ENCODE assay signal across 27 mouse cellular contexts in genomic region chr1:50948575-50948974, GRCm38 (mm10). TPM values are rescaled to one million over a fixed set of nuclear protein-coding genes. Genes with fewer than 3 reads are reported as not detected.
DNase-seq lines count a peak whose midpoint lies in the region; ATAC-seq and TF ChIP-seq lines count a peak whose summit lies in the region.
"Had no signal": no experiment of that assay in that cellular context is flagged by ENCODE, and none has a peak within 500 bp of the region (broad histone marks: within the 10 kb centered on the region; RNA-seq: fewer than 3 reads in every experiment).

No protein-coding gene starts in this region.

- no peaks in the 10 kb centered on the region for H3K36me3 ChIP-seq in heart, adult 2 months (ENCODE audit: control insufficient read depth, insufficient read depth, low read length)
- H3K36me3 ChIP-seq: embryonic facial prominence, embryonic 12.5 days; embryonic facial prominence, embryonic 15.5 days; forebrain, embryonic 10.5 days; forebrain, embryonic 12.5 days had no signal

- TF ChIP-seq POLR2A in heart, adult 2 months (IDR thresholded peaks at IDR 0.05; ENCODE audit: insufficient read depth, low read depth, low read length), result no peak

- H3K79me2 ChIP-seq in heart, adult 2 months (replicated peaks; ENCODE audit: control insufficient read depth, insufficient read depth, low read length), result no peaks in the 10 kb centered on the region

- ATAC-seq in frontal cortex, adult (ENCODE audit: low TSS enrichment), result peak; percentile 69
- ATAC-seq: forebrain, embryonic 14.5 days; forebrain, embryonic 16.5 days; Patski had no signal

- no peaks in the 10 kb centered on the region for H3K4me1 ChIP-seq in heart, adult 2 months (ENCODE audit: control insufficient read depth, insufficient read depth, low read length)
- H3K4me1 ChIP-seq: embryonic facial prominence, embryonic 12.5 days; embryonic facial prominence, embryonic 15.5 days; forebrain, embryonic 10.5 days; forebrain, embryonic 12.5 days had no signal

- 67% methylated on average over 1 of the region's 1 CpGs for WGBS in heart, adult 2 months

- H3K9ac ChIP-seq in heart, adult 2 months (ENCODE audit: low read depth, low read length), result no peak overlapping the region
- H3K9ac ChIP-seq: embryonic facial prominence, embryonic 12.5 days; embryonic facial prominence, embryonic 15.5 days; forebrain, embryonic 12.5 days had no signal

- no peak overlapping the region for H3K27ac ChIP-seq in heart, adult 2 months
- H3K27ac ChIP-seq: embryonic facial prominence, embryonic 12.5 days; embryonic facial prominence, embryonic 15.5 days; forebrain, embryonic 10.5 days; forebrain, embryonic 12.5 days had no signal

- TF ChIP-seq EP300 in heart, adult 2 months (IDR thresholded peaks at IDR 0.05; ENCODE audit: insufficient read depth, low read depth, low read length), result no peak

- DNase-seq in frontal cortex, postnatal 25 days (ENCODE audit: low spot score in 2 of 2), result no peak
- peak; percentile 14 for DNase-seq in gastrocnemius, postnatal 25 days
- no peak for DNase-seq in gastrocnemius, postnatal 10 days
- peak; percentile 69 for DNase-seq in Muller cell, postnatal 12 days (ENCODE audit: inconsistent ontology term)
- DNase-seq in skeletal muscle tissue, adult 2 months (ENCODE audit: low read depth, low spot score), result peak; percentile 65
- DNase-seq in heart, adult 2 months, result no peak
- DNase-seq: adrenal gland, adult 2 months; adrenal gland, postnatal 10 days; adrenal gland, postnatal 25 days; cerebellum, adult 11 months; cerebellum, adult 18-20 months; cerebellum, adult 8-10 months; cerebellum, adult 9-11 months; cerebellum, postnatal 14 days; cerebellum, postnatal 36 days; embryo, embryonic 11 days had no signal

- no peaks in the 10 kb centered on the region for H3K27me3 ChIP-seq in heart, adult 2 months (ENCODE audit: control insufficient read depth, insufficient read depth, low read length)
- H3K27me3 ChIP-seq: embryonic facial prominence, embryonic 12.5 days; embryonic facial prominence, embryonic 15.5 days; forebrain, embryonic 12.5 days had no signal

- no peak for TF ChIP-seq CTCF in heart, adult 2 months (IDR thresholded peaks at IDR 0.05)

- no peak overlapping the region for H3K4me3 ChIP-seq in heart, adult 2 months
- H3K4me3 ChIP-seq: embryonic facial prominence, embryonic 12.5 days; embryonic facial prominence, embryonic 15.5 days; erythroblast, embryonic 14.5 days; forebrain, embryonic 10.5 days; forebrain, embryonic 12.5 days had no signal

- intact Hi-C loops in heart, adult 2 months (cut with DNase I), result no loop called here

RNA-seq across cellular contexts. Expression of gene Tmeff2, which starts 48.1 kb away (rescaled TPM):
- 1 to 10 TPM; 1.7 to 2.9 TPM for total RNA-seq in gastrocnemius, postnatal 25 days (2021)
- 1 to 10 TPM; 6.6 to 9.3 TPM for total RNA-seq in gastrocnemius, postnatal 10 days (2021)
- total RNA-seq in heart, adult 2 months (2021), result under 1 TPM; 0.34 to 0.52 TPM
- 0.68 and 0.70 TPM in 2 replicates for polyA plus RNA-seq in heart, adult 2 months (2012; rRNA removed)
- total RNA-seq: common myeloid progenitor, adult 5-6 weeks; MEL had no signal
- polyA plus RNA-seq: erythroblast, embryonic 14.5 days had no signal

Comparison
In these comparisons a context has a peak if more than half of its experiments do, and no peak if none do; other contexts are left out.
1. DNase-seq: peak in gastrocnemius, postnatal 25 days (single experiment), Muller cell, postnatal 12 days (single experiment) and skeletal muscle tissue, adult 2 months (single experiment); none in frontal cortex, postnatal 25 days (0 of 2), gastrocnemius, postnatal 10 days (single experiment) and heart, adult 2 months (0 of 2).